Mouse (Mus musculus) spleen, postnatal 14 days (tissue): Measurements from ENCODE around the gene Gm2004.
"Not testable (repeated sequence)": the region's sequence is repeated elsewhere in the genome, so short reads cannot be mapped to it uniquely, and the experiment has no call there.

Source experiments
- DNase-seq, 2 experiments: peaks; one replicate each; pipeline ENCODE4 v3.0.0; 2021 to 2022; ENCODE audit warnings: low spot score in 2 of 2

The Gm2004 gene

DNA sequence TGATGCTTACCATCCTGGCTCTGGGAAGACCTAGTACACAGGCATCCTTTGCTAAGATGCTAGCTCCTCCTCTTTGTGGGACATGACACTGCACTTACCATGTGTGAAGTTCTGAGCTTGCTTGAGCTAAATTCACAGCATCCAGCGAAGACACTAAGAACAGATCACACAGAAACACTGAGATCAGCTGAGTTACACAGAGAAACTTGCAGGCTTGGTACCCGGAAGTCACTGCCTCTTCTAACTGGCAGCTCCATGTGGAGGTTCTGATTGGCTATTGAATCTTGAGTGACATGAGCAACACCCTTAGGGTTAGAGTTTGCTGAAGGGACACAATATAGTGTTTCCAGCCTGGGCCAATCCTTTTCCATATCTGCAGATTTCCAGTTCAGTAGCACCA is at the start of gene Gm2004:
Gm2004 (minus strand) TSS at position 101 of the 400 bp plus-strand sequence.
- DNase-seq, result not testable (repeated sequence)
